Mouse (Mus musculus): ENCODE measurements around the gene A430005L14Rik. TPM values are rescaled to one million over a fixed set of nuclear protein-coding genes. Genes with fewer than 3 reads are reported as not detected.
A peak's percentile ranks its signal among the peaks of the same experiment; 100 is the strongest.

Gene A430005L14Rik
- polyA plus RNA-seq, 1 experiment, result 26.6 TPM

GRCm38 (mm10) chr4:153951150-153951549, 5.9 kb upstream of the A430005L14Rik start:
- H3K27me3 ChIP-seq (ENCODE audit: control insufficient read depth, insufficient read depth, low read length), result peaks cover 3% of the 10 kb centered on the region; the same call in 1 of the 2 replicates
- no peak overlapping the region for H3K27ac ChIP-seq (ENCODE audit: insufficient read depth, low read length)
- no peaks in the 10 kb centered on the region for H3K36me3 ChIP-seq (ENCODE audit: control insufficient read depth, insufficient read depth, low read length)
- H3K4me1 ChIP-seq (ENCODE audit: control insufficient read depth, insufficient read depth, insufficient read length), result no peaks in the 10 kb centered on the region
- 60% methylated on average over 3 of the region's 3 CpGs for WGBS
- no peak for DNase-seq (ENCODE audit: low read depth in 1 of 2, low spot score in 2 of 2)
- TF ChIP-seq POLR2A (IDR thresholded peaks at IDR 0.05; ENCODE audit: low read depth, low read length), result no peak
- no peak for TF ChIP-seq CTCF (IDR thresholded peaks at IDR 0.05; ENCODE audit: extremely low read depth, insufficient read depth, insufficient read length, insufficient replicate concordance)
- H3K4me3 ChIP-seq (ENCODE audit: extremely low read depth, insufficient read depth, insufficient read length), result no peak overlapping the region

DNA sequence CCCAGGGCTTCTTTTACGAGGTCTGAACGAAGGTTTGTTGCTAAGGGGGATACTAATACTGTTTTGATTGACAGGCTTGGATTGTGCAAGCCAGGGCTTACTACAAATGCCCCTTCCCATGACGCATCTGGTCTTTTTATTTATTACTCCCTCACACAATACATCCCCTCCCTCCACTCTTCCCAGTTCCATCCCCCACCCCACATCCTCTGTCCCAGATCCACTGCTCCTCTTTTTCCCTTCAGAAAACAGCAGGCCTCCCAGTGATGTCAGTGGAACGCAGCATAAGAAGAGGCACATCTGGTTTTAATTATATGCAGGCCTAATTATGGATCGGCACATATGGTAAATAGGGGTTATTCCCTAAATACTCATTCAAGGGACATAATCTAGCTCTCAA, 5.3 kb upstream of the A430005L14Rik start:
- TF ChIP-seq POLR2A (IDR thresholded peaks at IDR 0.05; ENCODE audit: low read depth, low read length) (no peak), CTCF (IDR thresholded peaks at IDR 0.05; ENCODE audit: extremely low read depth, insufficient read depth, insufficient read length, insufficient replicate concordance) (no peak)
- DNase-seq (ENCODE audit: low read depth in 1 of 2, low spot score in 2 of 2), result no peak
- Histone ChIP-seq H3K4me3 (ENCODE audit: extremely low read depth, insufficient read depth, insufficient read length) (no peak overlapping the region), H3K4me1 (ENCODE audit: control insufficient read depth, insufficient read depth, insufficient read length) (no peaks in the 10 kb centered on the region; the same call in 1 of the 2 replicates), H3K27ac (ENCODE audit: insufficient read depth, low read length) (no peak overlapping the region), H3K36me3 (ENCODE audit: control insufficient read depth, insufficient read depth, low read length) (no peaks in the 10 kb centered on the region), H3K27me3 (ENCODE audit: control insufficient read depth, insufficient read depth, low read length) (peaks cover 3% of the 10 kb centered on the region; the same call in 1 of the 2 replicates)
- 51% methylated on average over 5 of the region's 5 CpGs for WGBS

DNA sequence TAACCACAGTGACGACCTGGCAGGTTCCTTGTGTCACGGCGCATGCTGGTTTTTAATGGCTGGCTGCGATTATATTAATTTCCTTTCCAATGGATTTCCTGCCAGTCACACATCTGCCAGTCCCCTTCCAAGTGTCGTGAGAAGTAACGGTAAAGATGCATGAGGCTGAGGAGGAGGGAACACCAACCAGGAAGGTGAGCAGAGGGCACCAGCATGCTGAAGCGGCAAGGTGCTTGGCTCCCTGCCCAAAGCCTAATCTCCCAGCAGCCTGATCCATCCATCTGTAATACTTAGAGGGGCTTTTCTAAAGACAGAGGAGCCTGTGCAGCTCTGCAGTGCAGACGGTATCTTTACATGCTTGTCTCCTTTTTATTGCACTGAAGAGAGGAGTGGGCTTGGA, 1.4 kb upstream of the A430005L14Rik start:
- H3K4me1 ChIP-seq (ENCODE audit: control insufficient read depth, insufficient read depth, insufficient read length), result peaks cover 2% of the 10 kb centered on the region; the same call in 1 of the 2 replicates
- no peak for DNase-seq (ENCODE audit: low read depth in 1 of 2, low spot score in 2 of 2)
- no peak overlapping the region for H3K27ac ChIP-seq (ENCODE audit: insufficient read depth, low read length)
- H3K4me3 ChIP-seq (ENCODE audit: extremely low read depth, insufficient read depth, insufficient read length), result no peak overlapping the region
- 88% methylated on average over 8 of the region's 8 CpGs for WGBS
- peaks cover 3% of the 10 kb centered on the region; the same call in 1 of the 2 replicates for H3K27me3 ChIP-seq (ENCODE audit: control insufficient read depth, insufficient read depth, low read length)
- TF ChIP-seq POLR2A (IDR thresholded peaks at IDR 0.05; ENCODE audit: low read depth, low read length), result no peak
- TF ChIP-seq CTCF (IDR thresholded peaks at IDR 0.05; ENCODE audit: extremely low read depth, insufficient read depth, insufficient read length, insufficient replicate concordance), result no peak
- peaks cover 4% of the 10 kb centered on the region; the same call in 1 of the 2 replicates for H3K36me3 ChIP-seq (ENCODE audit: control insufficient read depth, insufficient read depth, low read length)

- Histone ChIP-seq H3K36me3 (ENCODE audit: control insufficient read depth, insufficient read depth, low read length) (peaks cover 18% of the 10 kb centered on the region), H3K4me3 (ENCODE audit: extremely low read depth, insufficient read depth, insufficient read length) (peak overlapping the region; percentile 65), H3K4me1 (ENCODE audit: control insufficient read depth, insufficient read depth, insufficient read length) (peaks cover 2% of the 10 kb centered on the region; the same call in 1 of the 2 replicates), H3K27ac (ENCODE audit: insufficient read depth, low read length) (peak overlapping the region; percentile 78), H3K27me3 (ENCODE audit: control insufficient read depth, insufficient read depth, low read length) (no peaks in the 10 kb centered on the region)
- under 1% methylated on average over 37 of the region's 37 CpGs for WGBS
- TF ChIP-seq POLR2A (IDR thresholded peaks at IDR 0.05; ENCODE audit: low read depth, low read length) (no peak), CTCF (IDR thresholded peaks at IDR 0.05; ENCODE audit: extremely low read depth, insufficient read depth, insufficient read length, insufficient replicate concordance) (no peak)
- no peak for DNase-seq (ENCODE audit: low read depth in 1 of 2, low spot score in 2 of 2)
Measured at GRCm38 (mm10) chr4:153957444-153958250, 610 bp downstream of the A430005L14Rik start.

DNA sequence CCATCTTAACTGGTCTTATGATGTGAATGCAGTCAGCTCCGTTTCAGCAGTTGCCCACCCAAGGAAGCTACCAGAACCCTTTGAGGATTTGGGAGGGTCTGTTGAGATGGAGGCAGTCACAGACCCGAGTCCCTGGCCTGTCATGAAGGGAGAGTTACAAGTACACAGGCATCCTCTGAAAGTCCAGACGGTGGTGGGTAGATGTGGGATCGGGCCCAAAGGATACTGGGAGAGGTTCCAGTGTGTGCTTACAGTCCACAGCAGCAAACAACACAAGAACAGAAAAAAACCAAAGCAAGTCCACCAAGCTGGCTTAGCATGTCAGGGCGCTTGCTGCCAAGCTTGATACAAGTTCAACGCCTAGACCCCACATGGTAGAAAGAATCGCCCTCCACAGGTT, 5.6 kb downstream of the A430005L14Rik start:
- H3K27ac ChIP-seq (ENCODE audit: insufficient read depth, low read length), result no peak overlapping the region
- no peak overlapping the region for H3K4me3 ChIP-seq (ENCODE audit: extremely low read depth, insufficient read depth, insufficient read length)
- DNase-seq (ENCODE audit: low read depth in 1 of 2, low spot score in 2 of 2), result no peak
- H3K27me3 ChIP-seq (ENCODE audit: control insufficient read depth, insufficient read depth, low read length), result no peaks in the 10 kb centered on the region
- H3K4me1 ChIP-seq (ENCODE audit: control insufficient read depth, insufficient read depth, insufficient read length), result peaks cover 2% of the 10 kb centered on the region; the same call in 1 of the 2 replicates
- H3K36me3 ChIP-seq (ENCODE audit: control insufficient read depth, insufficient read depth, low read length), result peaks cover 31% of the 10 kb centered on the region
- TF ChIP-seq POLR2A (IDR thresholded peaks at IDR 0.05; ENCODE audit: low read depth, low read length) (no peak), CTCF (IDR thresholded peaks at IDR 0.05; ENCODE audit: extremely low read depth, insufficient read depth, insufficient read length, insufficient replicate concordance) (no peak)
- 92% methylated on average over 7 of the region's 7 CpGs for WGBS

DNA sequence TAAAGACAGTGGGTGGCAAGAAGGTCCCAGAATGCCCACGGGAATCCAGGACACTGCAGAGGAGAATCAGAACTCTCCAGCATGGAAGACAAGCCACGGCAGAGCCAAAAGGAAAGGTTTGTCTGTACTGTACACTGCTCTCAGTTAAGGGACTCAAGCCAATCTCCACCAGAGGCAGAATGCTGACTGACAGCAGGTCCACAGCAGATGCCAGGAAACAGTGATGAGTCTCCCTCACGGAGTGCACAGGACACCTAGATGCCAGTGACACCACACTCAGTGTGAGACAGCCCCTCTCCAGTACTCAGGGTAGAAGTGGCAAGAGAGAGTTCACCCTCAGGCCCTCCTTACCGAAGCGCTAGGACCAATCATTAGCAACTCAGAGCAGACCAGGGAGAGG, 9.6 kb downstream of the A430005L14Rik start:
- 87% methylated on average over 5 of the region's 5 CpGs for WGBS
- TF ChIP-seq POLR2A (IDR thresholded peaks at IDR 0.05; ENCODE audit: low read depth, low read length) (no peak), CTCF (IDR thresholded peaks at IDR 0.05; ENCODE audit: extremely low read depth, insufficient read depth, insufficient read length, insufficient replicate concordance) (no peak)
- Histone ChIP-seq H3K27ac (ENCODE audit: insufficient read depth, low read length) (no peak overlapping the region), H3K4me1 (ENCODE audit: control insufficient read depth, insufficient read depth, insufficient read length) (no peaks in the 10 kb centered on the region), H3K36me3 (ENCODE audit: control insufficient read depth, insufficient read depth, low read length) (peaks cover 36% of the 10 kb centered on the region), H3K27me3 (ENCODE audit: control insufficient read depth, insufficient read depth, low read length) (no peaks in the 10 kb centered on the region), H3K4me3 (ENCODE audit: extremely low read depth, insufficient read depth, insufficient read length) (no peak overlapping the region)
- no peak for DNase-seq (ENCODE audit: low read depth in 1 of 2, low spot score in 2 of 2)

GRCm38 (mm10) chr4:153967556-153967955, 10.5 kb downstream of the A430005L14Rik start:
- H3K27me3 ChIP-seq (ENCODE audit: control insufficient read depth, insufficient read depth, low read length), result no peaks in the 10 kb centered on the region
- H3K36me3 ChIP-seq (ENCODE audit: control insufficient read depth, insufficient read depth, low read length), result peaks cover 31% of the 10 kb centered on the region
- no peak for TF ChIP-seq CTCF (IDR thresholded peaks at IDR 0.05; ENCODE audit: extremely low read depth, insufficient read depth, insufficient read length, insufficient replicate concordance)
- no peak for DNase-seq (ENCODE audit: low read depth in 1 of 2, low spot score in 2 of 2)
- no peak overlapping the region for H3K27ac ChIP-seq (ENCODE audit: insufficient read depth, low read length)
- H3K4me1 ChIP-seq (ENCODE audit: control insufficient read depth, insufficient read depth, insufficient read length), result no peaks in the 10 kb centered on the region
- WGBS, result 57% methylated on average over 2 of the region's 2 CpGs
- H3K4me3 ChIP-seq (ENCODE audit: extremely low read depth, insufficient read depth, insufficient read length), result no peak overlapping the region

All from spleen, adult 2 months (tissue).